Mouse (Mus musculus) mouse trophoblast stem cell (cell line): ENCODE results near the gene Hoxd3.

Source experiments
- in situ Hi-C, 2 experiments: fragments of 300-500 bp; cut with MseI, MboI; formaldehyde crosslinking; loops; 2 replicates in 1 of 2; 3 replicates in 1 of 2; pipeline ENCODE4 v1.15.1; 2025

Gene Hoxd3

DNA sequence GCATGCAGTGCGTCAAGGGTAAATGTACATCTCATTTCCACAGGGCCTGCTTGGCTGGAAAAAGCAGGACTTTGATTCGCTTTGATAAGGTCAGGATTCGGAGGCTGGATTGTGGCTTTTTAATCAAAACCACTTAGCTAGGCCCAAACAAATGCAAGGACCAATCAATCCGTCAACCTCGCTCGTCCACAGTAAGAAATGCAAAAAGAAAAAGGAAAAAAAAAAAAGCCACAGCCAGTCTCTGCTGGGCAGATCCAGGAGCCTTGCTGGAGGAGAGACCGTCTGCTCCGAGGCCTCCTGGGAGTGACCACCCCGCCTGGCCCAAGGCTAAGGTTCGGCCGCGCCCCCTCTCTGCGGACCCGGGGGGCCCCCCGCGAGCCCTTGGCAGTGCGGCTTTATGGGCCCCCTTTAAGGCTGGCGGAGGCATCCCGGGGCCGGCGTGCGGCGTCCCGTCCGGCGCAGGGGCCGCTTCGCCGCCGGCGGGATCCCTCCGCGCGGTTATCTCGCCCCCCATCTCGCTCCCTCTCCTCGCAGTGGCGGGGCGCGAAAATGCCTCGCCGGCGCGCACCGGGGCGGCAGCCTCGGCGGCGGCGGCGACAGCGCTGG lies 7.2 kb upstream of the Hoxd3 start, which contains the start of gene Hoxd8:
Gene Hoxd8 (plus strand): TSS at position 223 of the 606 bp plus-strand sequence.
- in situ Hi-C loops, result loop anchor here (10.0 to 25.0 kb wide), 3 partner anchors 450 to 883 kb away; no protein-coding TSS in a partner anchor

DNA sequence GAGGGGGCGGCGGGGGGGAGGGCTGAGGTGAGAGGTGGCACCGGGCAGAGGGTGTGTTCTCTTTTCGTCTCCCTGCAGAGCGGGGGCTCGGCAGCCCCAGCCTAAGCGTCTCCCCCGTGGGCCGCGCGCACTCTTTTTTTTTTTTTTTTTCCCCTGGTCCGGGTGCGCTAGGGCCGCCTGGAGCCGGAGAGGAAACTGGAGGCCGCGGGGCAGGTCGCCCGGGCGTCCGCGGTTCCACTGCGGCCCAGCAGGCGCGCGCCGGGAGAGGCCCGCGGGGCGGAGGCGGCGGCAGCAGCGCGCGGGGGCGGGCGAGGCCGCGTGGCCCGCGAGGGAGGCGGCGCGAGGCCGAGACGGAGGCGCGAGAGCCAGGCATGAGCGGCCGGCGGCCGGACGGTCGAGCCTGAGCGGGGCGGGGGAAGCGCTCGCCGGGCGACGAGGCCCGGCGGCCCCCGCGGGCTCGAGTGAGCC lies 6.7 kb upstream of the Hoxd3 start:
- in situ Hi-C loops, result loop anchor here (10.0 to 25.0 kb wide), 3 partner anchors 450 to 882 kb away; no protein-coding TSS in a partner anchor

DNA sequence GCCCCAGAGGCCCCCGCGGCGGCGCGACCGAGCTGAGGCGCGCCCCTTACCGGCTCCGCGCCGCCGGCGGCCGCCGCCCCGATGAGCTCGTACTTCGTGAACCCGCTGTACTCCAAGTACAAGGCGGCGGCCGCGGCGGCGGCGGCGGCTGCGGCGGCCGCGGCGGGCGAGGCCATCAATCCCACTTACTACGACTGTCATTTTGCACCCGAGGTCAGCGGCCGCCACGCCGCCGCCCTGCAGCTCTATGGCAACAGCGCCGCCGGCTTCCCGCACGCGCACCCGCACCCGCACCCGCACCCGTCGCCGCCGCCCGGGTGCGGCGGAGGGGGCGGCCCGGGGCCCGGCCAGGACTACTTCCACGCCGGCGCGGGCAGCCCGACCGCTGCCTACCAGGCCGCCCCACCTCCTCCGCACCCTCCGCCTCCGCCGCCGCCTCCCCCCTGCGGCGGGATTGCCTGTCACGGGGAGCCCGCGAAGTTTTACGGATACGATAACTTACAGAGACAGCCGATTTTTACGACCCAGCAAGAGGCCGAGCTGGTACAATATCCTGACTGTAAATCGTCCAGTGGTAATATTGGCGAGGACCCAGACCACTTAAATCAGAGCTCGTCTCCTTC lies 6.1 kb upstream of the Hoxd3 start:
- in situ Hi-C loops, result loop anchor here (10.0 to 25.0 kb wide), 3 partner anchors 449 to 882 kb away; no protein-coding TSS in a partner anchor

DNA sequence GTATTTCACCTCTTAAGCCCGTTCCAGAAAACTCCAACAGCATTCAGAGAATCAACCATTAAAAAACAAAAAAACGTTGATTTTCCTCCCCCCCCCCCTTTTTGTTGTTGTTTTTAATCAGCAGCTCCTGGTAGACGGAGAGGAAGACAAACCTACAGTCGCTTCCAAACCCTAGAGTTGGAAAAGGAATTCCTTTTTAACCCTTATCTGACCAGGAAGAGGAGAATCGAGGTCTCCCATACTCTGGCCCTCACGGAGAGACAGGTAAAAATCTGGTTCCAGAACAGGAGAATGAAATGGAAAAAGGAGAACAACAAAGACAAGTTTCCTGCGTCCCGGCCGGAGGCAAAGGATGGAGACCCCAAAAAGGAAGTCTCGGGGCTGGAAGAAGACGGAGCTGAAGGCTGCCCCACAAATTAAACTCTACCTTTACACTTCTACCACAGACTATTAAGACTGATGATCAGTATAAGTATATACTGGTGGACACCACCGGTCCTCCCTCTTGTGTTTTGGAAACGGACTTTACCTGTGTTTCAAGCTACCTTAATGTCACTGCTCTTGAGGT lies 5.2 kb upstream of the Hoxd3 start:
- in situ Hi-C loops, result loop anchor here (10.0 to 25.0 kb wide), 3 partner anchors 448 to 881 kb away; no protein-coding TSS in a partner anchor

DNA sequence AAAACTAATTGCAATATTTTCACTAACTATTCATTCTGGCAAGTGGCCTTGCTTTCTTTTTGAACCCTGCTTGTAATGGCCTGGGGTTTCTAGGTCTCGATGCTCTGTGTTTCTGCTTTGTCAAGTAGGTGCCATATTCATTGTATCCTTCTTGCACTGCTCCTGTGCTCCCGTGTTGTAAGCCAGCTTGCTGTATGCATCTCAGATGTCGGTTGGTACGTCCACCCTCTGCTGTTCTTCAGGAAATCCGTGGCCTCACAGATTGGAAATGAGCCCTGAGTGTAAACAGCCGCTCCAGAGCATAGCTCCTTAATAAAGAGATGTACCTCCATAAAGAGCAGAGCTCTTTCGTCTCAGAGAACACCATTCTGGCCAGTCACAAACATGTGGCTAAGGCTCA lies 4.1 kb upstream of the Hoxd3 start:
- in situ Hi-C loops, result loop anchor here (10.0 to 25.0 kb wide), 3 partner anchors 447 to 880 kb away; no protein-coding TSS in a partner anchor

DNA sequence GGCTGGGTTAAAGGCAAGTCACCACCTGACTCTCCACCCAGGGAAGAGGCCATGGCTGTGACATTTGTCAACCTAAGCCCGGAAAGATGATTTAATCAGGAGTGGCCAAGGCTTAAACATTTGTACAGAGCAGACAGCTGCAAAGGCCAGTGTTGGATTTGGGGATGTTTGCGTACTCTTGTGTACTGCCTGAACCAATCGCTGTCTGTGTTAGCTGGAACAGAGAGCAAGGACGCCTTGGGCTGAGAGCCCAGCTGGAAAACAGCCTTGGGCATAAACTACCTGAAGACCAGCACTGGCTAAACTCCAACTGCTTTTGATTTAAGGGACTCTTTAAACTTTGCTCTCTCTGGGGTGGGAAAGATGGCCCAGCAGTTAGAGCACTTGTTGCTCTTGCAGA lies 3.1 kb upstream of the Hoxd3 start:
- in situ Hi-C loops, result loop anchor here (10.0 to 25.0 kb wide), 3 partner anchors 446 to 879 kb away; no protein-coding TSS in a partner anchor

DNA sequence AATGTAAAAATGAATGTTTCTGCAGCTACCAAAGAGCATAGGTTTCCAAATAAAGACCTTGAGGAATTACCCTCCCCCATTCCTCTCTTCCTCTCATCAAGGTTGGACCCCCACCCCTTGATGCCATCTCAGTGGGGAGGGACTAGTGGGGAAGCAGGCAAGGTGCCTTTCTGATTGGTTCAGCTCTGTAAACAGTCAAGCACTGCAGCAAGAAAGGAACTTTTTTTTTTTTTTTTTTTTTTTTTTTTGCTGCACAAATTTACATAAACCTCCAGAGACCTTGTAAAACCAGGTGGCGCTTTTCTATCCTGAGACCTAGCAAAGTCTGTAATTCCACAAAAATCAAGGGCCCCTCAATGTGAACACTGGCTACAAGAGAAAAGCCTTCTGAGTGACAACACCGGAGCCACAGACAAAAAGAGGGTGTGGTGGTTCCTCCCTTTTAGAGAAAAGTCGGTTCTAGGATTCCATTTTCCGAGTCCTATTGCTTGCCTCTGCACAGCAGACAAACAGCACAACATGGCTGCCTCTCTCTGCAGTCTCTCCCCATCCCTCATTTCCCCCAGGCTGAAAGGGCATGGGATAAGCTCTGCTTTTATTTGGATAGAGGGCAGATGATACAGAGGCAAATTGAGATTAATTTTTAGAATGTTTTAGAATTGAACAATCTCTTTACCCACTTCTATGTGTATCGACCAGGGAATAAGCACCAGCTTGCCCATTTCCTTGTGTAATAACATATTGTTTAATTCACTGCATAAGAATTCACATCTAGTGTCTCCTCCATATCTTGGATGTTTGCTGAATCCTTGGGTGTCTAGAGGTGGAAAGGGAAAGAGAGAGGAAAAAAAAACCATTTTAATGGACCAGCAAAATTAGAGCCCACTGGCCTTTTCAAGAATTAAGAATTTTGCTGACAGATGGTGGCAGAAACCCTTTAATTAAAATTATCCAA lies 2.0 kb upstream of the Hoxd3 start:
- in situ Hi-C loops, result loop anchor here (5.0 to 25.0 kb wide), 4 partner anchors 433 to 878 kb away; no protein-coding TSS in a partner anchor

DNA sequence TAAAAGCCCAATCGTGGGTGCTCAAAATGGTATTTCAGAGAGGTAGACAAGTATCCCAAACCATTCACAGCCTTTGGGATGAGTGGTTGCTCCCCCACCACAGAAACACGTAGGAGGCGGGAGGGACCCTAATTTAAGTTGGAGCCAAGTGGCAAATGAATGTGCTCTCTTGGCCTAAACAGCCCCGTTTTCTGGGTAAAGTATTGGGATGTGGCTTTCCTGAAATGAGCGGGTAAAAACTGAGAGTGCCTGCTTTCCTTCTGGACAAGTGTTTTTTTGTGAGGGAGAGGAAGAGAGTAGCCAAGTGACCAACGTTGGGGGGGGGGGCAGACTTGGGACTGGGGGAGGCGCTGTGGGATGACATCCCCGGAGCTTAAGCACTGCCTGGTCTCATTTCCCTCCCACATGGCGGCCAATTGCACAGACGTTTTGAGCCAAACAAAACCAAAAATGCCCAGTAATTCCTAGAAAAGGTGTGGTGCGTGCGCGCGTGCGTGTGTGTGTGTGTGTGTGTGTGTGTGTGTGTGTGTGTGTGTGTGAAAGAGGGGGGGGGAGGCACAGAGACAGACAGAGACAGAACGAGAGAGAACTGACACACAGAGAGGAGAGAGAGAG lies 691 bp upstream of the Hoxd3 start:
- in situ Hi-C loops, result loop anchor here (5.0 to 25.0 kb wide), 3 partner anchors 431 to 876 kb away; no protein-coding TSS in a partner anchor

DNA sequence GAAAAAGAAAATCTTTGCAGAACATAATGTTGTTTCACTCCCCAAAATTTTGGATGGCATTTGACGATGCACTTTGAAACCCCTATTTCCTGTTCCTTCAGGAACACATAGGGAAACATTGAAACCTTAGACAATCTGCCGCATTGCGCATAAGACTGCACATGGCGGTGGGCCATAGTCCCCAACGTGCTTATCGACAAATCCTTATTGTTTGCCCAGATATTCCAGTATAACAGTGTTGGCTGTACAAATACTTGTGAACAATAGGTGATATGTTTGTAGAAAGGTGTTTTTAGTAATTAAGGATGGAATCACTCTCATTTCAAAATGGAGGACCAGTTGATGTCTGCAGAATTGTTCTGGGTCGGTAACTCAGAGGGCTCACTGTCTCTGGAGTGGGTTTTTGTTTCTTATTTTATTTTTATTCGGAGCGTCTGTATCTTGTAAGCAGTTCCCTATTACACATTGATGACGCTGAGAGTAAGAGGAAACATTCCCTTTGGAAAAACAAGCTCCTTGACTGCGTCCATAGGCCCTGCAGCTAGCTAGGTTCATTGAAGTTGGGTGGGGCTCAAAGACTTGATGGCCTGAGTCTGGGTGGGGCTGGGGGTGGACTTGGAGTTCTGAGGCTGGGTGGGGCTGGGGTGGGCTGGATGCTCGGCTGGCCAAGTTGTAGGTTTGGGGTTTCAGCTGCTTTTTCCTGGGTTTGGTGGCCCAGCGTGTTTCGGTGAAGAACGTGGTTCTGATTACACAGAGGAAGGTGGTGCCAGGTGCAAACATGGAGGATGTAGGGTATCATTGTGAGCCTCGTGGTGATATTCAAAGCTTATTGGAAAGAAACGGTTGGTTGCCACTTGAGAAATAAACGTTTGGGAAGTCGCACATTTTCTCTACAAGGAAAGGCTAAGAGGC lies 1.8 kb downstream of the Hoxd3 start:
- in situ Hi-C loops, result loop anchor here (5.0 to 25.0 kb wide), 3 partner anchors 429 to 874 kb away; no protein-coding TSS in a partner anchor

DNA sequence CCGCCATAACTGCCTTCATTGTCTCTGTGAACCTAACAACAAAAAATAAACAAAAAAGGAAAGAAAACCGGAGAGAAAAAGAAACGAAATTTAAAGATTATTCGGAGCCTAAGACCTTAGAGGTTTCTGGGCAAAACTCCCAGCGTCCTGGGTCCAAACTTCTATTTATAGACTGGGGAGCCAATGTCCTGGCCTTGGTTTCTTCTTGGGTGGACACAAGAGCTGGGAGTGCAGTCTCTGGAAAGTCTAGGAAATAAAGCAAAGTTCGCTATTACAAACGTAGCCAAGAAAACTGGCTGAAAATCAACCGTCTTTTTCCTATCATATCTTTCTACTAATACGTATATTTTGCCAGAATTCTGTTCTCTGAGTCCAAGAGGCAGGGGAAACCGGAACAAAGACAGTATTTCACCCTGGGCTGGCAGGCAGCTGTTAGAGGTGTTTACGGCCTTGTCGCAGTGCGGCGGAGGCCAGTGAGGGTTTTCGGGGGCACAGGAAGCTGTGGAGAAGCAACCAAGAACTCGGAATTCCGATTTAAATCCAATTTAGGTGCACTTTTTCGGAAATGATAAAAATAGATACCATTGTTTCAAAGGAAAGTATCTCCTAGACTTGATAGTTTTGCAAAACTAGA lies 2.5 kb downstream of the Hoxd3 start:
- in situ Hi-C loops, result loop anchor here (5.0 to 25.0 kb wide), 3 partner anchors 428 to 873 kb away; no protein-coding TSS in a partner anchor

DNA sequence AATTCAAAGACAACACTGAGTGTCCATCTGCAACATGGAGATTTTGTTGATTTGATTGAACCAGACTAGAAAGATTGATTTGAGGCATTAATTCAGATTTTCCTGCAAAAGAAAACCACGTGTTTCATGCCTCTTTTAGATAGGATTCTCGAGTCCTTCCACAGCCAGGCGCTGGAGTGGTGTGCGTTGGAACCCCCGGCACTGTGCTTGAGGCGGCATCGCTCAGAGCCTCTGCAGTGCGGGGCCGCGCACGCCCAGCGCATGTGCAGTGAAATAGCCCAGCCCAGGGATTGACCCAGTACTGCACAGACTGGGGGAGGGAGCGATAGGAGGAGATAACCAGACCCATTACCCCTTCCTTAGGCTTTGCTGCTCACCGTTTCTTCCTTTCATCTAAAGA lies 3.2 kb downstream of the Hoxd3 start:
- in situ Hi-C loops, result loop anchor here (5.0 to 25.0 kb wide), 5 partner anchors 342 to 872 kb away; no protein-coding TSS in a partner anchor

DNA sequence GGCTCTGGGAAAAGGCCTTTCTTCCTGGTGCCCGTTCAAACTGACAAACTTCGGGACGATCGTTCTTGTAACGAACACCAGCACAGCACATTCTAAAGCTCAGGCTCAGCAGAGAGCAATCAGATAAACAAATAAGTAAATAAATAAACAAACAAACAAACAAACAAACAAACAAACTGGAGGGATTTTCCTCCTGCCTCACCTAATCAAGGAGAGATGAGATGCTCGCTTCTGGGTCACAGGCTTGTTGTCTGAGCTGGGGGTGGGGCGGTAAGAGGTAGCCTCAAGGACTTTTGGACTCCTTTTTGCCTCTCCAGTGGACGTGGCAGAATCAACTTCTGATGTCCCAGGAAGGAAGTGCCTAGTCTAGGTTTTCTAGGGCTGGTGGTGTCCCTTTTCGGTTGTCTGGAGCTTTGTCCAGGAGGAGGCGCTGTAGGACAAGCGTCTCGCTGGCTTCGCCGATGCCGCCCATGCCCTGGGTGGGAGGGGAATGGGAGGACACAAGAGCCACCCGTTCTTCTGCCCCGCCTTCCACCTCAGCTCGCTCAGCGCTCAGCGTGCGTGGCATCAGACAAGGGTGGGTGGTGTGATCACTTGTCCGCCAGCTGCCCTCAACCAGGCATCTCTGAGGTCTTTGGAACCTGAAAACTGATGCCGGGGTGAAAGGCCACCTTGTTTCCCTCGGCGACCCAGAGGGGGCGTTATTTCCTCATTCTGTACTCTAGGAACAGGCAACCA lies 3.9 kb downstream of the Hoxd3 start:
- in situ Hi-C loops, result loop anchor here (5.0 to 25.0 kb wide), 4 partner anchors 342 to 872 kb away; no protein-coding TSS in a partner anchor

DNA sequence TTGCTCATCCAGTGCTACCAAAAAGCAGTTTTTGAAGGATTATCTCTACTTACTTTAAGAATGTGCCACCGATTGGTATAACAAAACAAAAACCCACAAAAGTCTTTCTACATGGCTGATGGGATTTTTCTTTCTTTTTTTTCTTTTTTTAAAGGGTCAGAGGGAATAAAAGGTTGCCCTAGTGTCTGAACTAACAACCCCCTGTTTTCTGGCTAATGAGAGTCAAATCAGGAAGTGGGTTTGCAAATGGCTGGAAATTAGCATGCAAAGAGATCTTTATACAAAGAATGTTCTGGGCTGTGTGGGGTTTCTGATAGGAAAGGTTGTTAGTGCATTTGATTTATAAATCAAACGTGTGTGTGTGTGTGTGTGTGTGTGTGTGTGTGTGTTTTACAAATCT lies 8.7 kb downstream of the Hoxd3 start:
- in situ Hi-C loops, result loop anchor here (5.0 to 25.0 kb wide), 4 partner anchors 242 to 867 kb away; no protein-coding TSS in a partner anchor

DNA sequence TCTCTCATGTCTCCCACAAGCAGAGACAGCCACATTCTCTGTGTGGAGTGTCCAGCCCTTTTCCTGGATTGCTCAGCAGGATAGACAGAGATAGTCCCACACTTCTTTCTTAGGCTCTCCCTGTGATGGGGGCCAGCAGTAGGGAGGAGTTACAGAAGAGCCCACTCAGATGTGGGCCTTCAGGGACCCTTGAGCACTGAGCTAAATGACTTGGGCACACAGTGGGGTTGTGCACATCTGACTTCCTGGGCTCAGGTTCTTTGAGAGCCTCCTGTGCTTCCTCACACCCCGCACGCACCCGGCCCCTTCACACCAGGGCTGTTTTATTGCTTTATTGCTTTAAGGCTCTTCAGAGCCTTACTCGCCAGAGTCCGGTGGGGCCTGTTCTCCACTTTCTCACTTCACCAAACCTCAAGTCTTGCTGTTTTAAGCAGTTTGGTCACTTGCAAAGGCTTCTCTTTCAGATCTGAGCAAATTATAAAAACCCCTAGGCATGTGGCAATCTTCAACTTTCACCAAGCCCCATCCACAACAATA lies 9.3 kb downstream of the Hoxd3 start:
- in situ Hi-C loops, result loop anchor here (5.0 to 25.0 kb wide), 4 partner anchors 241 to 866 kb away; no protein-coding TSS in a partner anchor

DNA sequence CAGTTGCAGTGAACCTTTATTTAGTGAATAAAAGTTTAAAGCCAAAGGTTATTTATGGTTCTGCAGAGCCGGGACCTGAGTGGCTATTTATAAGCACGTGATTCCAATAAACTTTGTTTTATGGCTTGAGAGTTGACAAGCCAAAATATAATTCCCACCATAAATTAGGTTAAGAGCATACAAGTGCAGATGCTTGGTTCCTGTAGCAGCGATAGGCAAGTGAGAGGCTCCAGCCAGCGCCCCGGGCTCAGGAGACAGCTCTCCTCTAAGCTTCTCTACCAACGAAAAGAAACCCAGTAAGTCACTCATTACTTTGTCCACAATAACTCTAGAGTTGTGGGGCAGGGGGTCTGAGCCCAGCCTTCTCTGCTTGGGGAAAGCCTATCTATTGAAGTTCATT lies 10.2 kb downstream of the Hoxd3 start:
- in situ Hi-C loops, result loop anchor here (5.0 to 25.0 kb wide), 4 partner anchors 240 to 865 kb away; no protein-coding TSS in a partner anchor

DNA sequence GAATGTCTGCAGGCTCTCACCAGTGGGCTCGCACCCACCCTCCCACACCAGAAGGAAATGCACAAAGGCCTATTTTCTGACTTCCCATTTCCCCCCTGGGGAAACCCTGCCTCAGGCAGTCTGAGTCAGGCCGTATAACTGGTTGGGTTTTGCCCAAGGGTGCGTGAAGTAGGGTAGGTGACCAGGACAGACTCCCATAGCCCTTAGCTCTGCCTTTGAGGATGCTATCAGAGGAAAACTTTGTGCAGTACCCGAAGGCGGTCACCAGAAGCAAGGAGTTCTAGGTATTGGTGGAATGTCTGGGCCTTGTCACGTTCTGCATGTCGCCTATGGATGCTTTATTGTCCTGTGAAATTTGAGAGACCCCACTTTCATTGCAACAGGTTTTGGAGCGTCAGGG lies 11.2 kb downstream of the Hoxd3 start:
- in situ Hi-C loops, result loop anchor here (5.0 to 25.0 kb wide), 4 partner anchors 239 to 864 kb away; no protein-coding TSS in a partner anchor

DNA sequence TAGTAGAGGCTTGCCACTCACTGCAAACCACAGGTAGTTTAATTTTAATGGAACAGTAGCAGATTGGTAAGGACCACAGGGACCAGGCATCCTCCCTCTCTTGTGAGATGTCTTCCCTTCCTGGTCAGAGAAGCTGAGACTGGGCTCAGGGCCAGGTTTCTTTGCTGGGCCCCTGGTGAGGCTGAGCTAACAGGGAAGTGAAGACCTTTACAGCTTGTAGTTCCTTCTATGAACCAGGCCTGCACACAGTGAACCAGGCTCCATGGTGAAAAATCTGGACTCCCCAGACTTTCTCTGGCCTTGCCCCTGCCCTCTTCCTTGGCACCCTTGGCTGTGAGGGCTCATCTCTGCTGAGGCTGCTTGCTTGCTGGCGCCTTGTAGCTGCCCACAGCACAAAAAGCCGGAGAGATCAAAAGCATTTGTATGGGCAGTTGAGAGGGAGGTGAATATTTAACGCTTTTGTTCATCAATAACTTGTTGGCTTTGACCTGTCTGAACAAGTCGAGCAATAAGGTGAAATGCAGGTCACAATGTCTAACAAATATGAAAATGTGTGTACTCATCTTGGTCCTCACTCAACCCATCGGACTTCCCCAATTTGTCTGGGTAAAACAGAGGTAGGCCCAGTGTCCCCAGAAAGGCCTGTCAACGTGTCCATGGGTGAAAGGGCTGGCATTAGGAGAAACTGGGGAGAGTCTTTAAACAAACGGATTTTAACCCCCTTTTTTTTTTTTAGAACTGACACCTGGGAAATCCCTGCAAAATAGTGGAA lies 12.7 kb downstream of the Hoxd3 start:
- in situ Hi-C loops, result loop anchor here (5.0 to 25.0 kb wide), 4 partner anchors 238 to 863 kb away; no protein-coding TSS in a partner anchor
